Mouse (Mus musculus) testis, postnatal 14 days (tissue): ENCODE measurements around the gene Rpl13.
A peak's percentile ranks its signal among the peaks of the same experiment; 100 is the strongest.
"Not testable (repeated sequence)": the region's sequence is repeated elsewhere in the genome, so short reads cannot be mapped to it uniquely, and the experiment has no call there.

Experiments
- DNase-seq: peaks from one replicate; pipeline ENCODE4 v3.0.0; 2021; ENCODE audit warnings: low spot score

The Rpl13 gene

DNA sequence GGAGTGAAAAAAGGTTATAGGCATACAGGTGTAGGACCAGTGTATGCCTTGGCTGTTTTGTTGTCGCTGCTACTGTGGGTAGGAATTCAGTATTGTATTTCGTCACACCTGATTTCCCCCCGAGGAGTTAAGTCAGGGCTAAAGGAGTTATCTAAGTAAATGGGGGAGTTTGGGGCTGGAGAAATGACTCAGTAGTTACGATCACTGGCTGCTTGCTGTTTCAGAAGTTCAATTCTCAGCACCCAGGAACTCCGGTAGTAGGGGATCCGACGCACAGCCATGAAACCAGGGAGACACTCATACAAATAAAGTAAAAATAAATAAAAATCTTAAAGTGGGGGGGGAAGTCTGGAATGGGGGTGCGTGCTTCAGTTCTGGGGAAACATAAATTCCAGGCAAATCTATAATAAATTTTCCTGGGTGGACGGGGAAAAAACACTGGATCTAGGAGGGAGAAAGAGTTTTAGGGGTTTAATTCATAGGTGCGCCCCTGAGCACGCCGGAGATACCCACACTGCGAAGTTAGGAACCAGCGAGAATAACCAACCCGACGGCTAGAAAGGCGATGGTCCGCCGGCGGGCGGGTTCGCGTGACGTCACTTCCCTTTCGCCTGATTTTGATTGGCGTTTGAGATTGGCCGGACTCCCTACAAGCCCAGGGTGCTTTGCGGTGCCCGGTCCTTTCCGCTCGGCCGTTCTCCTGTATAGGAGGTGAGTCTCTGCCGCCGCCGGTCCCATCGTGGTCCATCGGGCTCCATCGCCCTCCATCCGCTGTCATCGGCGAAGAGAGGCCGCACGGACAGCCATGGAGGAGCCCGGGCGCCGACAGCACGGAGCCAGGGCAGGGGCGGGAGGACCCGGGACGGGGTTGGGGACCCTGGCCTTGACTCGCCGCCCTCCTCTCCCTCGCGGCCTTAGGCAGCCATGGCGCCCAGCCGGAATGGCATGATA, at the start of gene Rpl13:
TSS of gene Rpl13 (plus strand) at position 616 of the 951 bp plus-strand sequence.
- peak; percentile 97 for DNase-seq

DNA sequence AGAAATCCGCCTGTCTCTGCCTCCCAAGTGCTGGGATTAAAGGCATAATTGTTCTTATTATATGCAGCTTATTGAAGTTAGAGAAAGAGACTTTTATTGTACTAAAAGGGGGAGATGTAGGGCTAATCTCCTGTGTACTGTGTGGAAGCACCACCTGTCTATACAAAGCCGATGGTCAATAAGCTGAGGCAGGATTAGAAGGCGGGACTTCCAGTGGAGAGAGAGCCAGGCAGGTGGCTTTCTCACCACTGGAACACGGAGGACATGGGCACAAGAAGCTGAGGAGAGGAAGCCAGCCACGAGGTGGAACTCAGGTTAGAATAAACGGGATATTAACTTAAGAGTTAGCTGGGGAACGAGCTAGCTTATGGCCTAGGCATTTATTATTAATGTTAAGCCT, 39.4 kb upstream of the Rpl13 start, which contains the start of gene Spg7:
TSS of gene Spg7 (plus strand) at position 222 of the 400 bp plus-strand sequence.
- DNase-seq, result no peak

DNA sequence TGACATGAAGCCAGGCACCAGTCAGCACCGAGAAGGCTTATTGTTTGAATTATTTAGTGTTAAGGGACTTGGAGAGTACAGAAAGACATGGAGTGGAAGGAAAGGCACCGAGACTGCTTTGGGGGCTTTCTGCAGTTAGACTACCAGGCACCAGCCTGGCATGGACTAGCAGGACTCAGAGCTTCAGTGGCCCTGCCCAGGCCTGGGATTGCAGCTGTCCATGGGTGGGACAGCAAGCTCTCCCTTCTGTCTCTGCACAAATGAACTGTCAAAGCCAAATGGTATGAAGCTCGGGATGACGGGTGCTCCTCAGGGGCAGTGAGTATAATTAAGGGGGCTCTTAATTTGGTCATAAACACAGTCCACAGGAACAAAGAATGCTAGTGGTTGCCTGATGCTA, 38.1 kb upstream of the Rpl13 start:
- DNase-seq, result no peak

DNA sequence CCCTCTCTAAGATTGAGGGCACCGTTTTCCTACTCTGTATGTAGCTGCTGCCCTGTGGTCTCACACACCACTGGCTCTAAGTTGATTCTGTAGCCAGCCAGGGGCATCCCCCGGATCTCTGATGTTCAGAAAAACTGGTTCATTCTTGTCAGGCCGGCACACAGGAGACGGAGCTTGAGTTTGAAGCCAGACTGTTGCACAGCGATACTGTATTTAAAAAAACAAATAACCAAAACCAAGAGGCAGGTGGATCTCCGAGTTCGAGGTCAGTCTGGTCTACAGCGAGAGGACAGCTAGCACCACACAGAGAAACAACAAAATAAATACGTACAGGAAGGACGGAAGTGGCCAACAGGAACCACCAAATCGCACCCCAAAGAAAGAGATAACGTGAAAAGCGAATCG, 37.3 kb upstream of the Rpl13 start:
- DNase-seq, result no peak

DNA sequence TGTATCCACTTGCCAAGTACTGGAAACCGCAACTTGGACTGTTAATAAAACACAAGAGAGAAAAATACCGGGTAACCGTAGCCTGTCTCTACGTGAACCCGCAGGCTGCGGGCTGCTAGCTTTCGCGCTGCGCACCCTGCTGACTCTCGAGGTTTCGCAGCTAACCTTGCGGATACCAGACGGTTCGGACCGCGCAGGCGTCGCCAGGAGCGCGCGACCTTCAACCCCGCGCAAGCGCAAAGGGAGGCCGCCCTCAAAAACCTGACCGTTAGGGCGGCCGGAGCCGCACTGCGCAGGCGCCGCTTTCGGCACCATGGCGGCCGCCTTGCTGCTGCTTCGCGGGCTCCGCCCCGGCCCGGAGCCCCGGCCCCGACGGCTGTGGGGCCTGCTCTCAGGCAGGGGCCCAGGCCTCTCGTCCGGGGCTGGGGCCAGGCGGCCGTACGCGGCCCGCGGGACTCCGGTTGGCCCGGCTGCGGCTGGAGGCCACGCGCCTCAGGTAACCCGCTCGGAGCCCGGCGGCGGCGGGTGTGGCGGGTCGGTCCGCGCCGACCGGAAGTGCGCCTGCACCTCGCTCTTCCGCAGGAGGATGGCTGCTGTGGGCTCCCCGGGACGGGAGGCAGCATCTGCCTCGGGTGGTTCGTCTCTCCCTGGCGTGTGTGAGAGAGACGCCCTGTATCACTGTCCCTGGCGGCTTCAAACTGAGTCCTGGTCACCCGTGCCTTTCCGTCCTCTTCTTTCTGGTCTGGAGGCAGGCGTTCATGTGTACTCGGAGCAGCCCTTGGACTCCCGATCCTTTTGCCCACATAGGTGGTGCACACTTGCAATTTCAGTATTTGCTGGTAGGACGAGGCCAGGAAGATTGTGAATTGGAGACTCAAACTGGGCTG, 36.7 kb upstream of the Rpl13 start:
- peak; percentile 95 for DNase-seq

DNA sequence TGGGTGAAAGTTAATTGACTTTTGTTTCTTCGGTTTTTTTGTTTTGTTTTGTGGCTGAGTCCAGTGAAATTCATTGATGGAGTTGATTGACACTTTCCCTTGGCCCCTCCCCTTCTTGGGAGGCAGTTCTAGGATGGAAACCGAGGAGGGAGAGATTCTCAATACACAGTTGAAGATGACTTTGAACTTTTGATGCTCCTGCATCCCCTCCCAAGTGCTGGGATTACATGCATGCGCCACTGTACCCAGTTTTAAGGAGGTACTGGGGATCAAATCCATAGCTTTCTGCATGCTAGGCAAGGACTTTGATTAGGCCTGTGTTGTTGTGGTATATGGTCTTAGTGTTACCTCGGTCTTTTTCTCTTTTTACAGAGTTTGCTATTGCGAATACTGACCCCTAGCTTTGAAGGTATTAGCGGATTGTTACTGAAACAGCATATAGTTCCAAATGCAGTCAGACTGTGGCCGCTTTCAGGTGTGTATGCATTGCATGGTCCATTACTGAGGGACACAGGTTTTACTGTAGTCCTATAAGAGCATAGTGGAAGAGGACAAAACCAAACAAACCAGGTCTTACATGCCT, 36.0 kb upstream of the Rpl13 start:
- no peak for DNase-seq

DNA sequence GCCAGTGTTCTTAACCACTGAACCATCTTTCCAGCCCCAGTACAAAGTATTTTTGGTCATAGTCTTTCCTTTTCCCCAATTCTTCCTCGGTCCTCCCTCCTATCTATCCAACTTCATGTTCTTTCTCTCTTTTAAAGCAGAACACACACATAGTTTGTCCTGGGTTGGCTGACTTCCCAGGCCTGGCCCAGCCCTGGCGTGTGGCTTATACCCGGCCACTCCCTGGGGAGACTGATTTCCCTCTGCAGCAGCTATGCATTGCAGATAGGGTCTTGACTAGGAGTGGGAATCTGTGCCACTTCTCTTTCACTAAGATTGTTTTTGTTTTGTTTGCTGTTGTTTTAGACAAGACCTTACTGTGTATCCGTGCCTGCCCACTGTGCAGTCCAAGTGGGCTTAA, 31.0 kb upstream of the Rpl13 start:
- no peak for DNase-seq

DNA sequence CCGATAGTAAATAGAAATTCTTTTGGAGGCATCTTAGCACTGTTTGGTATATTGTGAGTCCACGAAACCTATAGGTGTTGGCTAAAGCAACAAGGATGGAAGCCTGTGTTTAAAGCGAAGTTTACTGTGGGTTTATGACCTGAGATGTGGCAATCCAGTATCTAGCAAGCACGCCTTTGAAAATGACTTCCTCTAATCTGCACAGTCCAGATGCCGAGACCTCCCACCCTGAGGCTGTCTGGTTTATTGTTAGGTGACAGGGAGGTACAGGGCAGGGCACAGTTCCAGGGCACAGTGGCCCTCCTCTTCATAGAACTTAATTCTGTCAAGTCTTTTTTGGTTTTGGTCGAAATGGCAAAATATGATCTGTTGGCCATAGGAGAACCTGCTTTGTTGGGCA, 24.9 kb upstream of the Rpl13 start:
- DNase-seq, result no peak

DNA sequence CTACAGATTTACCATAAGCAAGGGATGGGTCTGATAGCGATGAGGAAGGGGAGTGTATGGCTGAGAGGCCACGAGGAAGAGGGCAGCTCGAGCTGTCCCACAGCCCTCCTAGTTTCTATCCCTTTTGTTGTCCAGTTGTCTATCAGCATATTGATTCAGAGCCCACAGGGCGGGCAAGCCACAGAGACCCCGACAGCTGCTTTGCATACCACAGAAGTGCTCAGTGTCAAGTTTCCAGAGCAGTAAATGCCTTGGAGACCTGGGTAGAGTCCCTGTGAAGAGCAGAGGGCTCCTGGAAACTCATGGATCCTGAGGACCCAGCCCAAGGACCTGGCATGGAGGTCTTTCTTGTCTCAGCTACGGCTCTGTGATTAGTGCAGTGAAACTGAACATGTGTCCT, 19.2 kb upstream of the Rpl13 start:
- no peak for DNase-seq

DNA sequence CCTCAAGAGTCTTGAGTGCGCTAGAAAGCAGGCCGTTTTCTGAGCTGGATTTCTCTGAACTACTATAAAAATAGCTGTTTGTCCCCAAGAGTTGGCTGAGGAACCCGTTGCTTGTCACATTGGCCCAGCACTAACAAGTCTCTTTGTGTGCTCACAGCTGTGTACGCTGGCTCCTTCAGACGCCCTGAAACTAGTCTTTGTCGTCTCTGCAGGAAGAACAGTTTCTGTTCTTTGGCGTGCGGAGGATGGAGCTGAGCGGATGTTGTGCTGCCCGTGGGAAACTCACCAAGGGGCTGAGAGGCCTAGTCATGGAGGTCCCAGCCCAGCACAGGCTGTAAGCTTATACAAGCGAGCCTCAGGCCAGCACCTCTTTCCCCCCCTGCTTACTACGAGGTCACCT, 18.5 kb upstream of the Rpl13 start:
- no peak for DNase-seq

DNA sequence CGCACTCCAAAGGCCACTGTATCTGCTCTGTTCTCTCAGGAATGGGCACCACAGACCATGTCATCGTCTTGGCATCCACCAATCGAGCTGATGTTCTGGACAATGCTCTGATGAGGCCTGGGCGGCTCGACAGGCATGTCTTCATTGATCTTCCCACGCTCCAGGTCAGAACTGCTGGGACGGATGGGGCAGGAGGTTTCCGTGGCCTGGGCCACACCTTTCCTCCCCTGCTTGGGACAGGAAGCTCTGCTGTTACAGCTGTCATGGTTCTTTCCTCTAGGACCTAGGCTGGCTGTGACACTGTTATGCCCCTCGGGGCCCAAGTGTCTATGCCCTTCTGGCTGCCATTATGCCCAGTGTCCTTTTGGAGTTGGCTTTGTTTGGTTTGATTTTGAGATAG, 14.9 kb upstream of the Rpl13 start:
- DNase-seq, result no peak

DNA sequence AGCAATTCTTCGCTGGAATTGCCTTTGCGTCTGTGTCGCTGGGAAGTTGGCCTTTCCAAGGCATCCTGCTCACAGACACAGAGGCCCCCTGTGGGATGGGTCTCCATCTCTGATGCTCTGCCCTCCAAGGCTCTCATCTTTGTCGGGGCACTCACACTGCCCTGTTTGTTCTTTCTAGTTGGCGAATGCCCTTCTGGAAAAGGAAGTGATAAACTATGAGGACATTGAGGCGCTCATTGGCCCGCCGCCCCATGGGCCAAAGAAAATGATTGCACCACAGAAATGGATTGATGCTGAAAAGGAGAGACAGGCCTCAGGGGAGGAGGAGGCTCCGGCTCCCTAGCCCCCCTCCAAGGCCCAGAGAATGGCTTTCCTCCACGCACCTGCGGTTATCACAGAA, 4.9 kb upstream of the Rpl13 start:
- DNase-seq, result no peak

DNA sequence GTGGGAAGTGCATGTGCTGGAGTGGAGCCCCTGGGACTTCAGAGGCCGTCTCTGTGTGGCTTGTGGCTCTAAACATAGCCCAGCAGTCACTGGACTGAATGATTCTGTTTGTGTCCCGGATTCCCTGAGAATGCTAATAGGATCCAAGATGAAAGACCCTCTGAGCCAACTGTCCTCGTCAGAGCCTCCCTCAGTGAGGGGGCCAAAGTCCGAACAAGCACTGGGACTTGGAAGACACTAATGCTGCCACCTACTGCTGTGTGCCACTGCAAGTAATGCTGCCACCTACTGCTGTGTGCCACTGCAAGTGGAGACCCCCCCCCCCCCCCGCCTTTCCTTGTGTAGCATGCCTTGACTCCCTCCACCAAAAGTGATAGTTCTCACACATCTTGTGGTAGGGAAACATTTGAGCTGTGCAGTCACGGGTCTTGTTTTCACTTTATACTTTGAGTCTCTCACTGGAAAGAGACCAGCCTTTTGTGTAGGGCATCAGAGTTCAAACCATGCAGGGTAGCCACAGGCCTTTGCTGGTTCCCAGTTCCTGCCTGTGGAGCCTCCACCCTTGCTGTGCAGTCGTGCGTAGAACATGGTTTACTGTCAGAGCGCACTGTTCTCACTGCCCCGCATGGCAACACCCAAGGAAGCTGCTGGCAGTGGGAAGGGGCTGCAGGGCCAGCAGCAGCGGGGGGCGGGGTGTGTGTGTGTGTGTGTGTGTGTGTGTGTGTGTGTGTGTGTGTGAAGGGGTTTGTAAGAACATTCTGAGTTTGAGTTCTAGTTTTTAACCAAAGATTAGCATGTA, 4.2 kb upstream of the Rpl13 start:
- no peak for DNase-seq

DNA sequence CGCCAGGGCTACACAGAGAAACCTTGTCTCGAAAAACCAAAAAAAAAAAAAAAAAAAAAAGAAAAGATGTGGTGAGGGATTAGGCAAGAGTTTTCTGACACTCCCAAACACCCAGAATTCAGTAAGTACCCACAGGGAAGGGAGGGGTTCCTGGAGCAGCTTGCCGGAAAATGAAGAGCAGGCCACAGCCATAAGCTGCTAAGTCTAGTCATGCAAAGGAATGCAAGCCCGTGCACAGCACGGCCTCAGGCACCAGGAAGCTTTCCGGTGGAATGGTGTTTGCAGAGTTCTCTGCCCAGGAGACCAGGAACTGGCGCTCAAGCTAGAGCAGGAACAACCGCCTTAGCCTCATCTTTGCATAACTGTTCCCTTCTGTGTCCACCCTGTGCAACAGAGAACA, 1.9 kb upstream of the Rpl13 start:
- no peak for DNase-seq

DNA sequence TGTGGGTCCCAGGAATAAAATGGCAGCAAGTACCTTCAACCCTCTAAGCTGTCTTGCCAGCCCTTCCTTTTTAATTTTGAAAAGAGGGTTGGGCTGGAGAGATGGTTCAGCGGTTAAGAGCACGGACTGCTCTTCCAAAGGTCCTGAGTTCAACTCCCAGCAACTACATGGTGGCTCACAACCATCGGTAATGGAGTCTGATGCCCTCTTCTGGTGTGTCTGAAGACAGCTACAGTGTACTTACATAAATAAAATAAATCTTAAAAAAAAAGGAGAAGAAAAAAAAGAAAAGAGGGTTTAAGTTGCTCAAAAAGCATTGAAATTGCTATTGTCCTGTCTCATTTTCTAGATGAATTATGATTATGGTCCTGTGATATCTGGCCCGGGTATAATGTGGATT, 906 bp upstream of the Rpl13 start:
- DNase-seq, result no peak

DNA sequence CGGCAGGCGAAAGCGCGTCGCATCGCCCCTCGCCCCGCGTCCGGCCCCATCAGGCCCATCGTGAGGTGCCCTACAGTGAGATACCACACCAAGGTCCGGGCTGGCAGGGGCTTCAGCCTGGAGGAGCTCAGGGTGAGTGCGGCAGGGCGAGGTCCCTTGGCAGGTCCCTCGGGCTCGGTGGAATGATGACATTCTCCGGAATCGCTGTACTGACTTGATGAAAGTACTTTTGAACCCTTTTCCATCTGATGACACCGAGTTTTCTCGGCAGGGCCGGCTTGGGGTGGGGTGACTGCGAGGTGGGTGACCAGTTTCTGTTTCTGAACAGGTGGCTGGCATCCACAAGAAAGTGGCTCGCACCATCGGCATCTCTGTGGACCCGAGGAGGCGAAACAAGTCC, 705 bp downstream of the Rpl13 start:
- not testable (repeated sequence) for DNase-seq

DNA sequence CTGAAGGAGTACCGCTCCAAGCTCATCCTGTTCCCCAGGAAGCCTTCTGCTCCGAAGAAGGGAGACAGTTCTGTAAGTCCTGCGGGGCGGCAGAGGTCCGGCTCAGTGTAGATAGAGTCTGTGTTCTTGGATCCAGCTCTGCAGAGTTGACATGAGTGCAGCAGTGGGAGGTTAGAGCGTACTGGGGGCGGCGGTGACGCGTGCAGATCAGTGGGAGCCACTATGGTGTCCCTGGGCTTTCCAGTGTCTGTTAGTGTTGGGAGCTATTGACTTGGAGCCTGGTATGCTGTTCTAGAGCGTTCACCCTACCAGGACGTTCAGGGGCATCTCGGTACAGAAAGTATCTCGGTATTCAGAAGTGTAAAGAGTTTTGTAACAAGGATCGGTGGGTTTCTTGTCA, 1.1 kb downstream of the Rpl13 start:
- no peak for DNase-seq

DNA sequence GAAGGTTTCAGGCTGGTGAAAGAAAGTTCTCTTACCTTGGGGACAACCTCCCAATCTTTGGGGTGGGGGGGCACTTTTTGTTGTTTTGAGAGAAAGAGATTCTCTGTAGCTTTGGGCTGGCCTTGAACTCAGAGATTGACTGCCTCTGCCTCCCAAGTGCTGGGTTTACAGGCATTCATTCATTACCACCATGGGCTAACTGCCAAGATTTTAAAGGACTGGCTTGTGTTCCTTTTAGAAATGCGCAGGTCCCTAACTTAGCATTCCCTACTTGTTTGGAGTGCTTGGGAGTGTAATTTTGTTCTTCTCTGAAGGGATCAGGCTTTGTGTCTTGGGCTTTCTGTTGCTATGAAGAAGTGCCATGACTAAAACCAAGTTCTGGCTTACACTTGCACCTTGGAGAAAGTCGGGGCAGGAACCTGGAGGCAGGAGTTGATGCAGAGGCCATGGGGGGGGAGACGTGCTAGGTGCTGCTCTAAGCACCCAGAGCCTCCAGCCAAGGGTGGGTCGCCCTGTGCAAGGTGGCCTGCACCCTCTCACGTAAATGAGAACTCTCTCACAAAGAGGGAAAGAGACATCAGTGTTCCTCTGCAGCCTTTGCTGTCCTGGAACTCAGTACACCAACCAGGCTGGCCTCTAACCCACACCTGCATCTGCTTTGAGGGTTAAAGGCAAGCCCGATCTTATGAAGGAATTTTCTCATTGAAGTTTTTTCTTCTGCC, 2.1 kb downstream of the Rpl13 start:
- DNase-seq, result no peak

DNA sequence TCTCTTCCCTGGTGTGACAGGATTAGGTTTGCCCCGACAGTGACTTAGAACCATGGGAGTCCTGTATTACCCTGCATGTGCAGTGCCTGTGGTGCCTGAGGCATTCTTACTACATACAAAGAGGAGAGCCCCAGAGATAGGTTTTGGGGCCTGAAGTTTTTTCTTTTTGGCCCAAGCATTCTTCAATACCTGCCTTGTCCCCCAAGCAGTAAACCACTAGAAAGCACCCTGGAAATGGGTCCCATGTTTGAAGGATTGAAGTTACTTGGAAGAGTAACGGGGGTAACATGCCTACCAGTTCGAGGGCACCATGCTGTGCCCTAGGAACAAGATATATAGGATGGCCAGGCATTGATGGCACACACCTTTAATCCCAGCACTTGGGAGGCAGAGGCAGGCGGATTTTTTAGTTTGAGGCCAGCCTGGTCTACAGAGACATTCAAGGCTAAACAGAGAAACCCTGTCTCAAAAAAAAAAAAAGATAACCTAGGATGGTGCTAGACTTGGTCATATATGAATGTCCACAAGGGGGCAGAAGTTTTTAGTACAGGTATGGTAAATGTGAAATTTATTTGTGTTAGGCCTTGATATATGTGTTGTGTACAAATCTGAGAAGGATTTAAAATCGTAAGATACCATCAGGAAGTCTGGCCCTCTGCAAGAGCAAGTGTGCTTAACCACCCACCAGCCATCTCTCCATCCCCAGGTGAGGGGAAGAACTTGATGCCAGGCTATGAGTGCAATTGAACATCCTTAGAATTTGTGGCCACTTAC, 3.6 kb downstream of the Rpl13 start:
- no peak for DNase-seq

DNA sequence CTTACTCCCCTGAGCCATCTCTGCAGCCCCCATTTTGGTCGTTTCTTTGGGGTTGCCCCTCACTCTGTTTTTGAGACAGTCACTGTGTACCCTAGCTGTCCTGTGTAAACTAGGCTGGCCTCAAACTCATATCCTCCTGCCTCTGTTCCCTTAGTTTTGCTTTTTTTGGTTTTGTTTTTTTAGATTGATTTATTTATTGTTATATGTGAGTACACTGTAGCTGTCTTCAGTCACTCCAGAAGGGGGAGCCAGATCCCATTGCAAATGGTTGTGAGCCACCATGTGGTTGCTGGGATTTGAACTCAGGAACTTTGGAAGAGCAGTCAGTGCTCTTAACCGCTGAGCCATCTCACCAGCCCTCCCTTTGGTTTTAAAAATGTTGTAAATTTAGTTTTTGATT, 4.4 kb downstream of the Rpl13 start:
- DNase-seq, result no peak
